Mouse (Mus musculus): ENCODE data around the gene Wdr82.

Wdr82 gene

DNA sequence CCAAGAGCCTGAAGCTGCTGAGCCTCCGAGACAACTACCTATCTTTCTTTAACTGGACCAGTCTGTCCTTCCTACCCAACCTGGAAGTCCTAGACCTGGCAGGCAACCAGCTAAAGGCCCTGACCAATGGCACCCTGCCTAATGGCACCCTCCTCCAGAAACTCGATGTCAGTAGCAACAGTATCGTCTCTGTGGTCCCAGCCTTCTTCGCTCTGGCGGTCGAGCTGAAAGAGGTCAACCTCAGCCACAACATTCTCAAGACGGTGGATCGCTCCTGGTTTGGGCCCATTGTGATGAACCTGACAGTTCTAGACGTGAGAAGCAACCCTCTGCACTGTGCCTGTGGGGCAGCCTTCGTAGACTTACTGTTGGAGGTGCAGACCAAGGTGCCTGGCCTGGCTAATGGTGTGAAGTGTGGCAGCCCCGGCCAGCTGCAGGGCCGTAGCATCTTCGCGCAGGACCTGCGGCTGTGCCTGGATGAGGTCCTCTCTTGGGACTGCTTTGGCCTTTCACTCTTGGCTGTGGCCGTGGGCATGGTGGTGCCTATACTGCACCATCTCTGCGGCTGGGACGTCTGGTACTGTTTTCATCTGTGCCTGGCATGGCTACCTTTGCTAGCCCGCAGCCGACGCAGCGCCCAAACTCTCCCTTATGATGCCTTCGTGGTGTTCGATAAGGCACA is 54.9 kb downstream of the Wdr82 start:
- no peak for DNase-seq (ENCODE audit: low read depth)

DNA sequence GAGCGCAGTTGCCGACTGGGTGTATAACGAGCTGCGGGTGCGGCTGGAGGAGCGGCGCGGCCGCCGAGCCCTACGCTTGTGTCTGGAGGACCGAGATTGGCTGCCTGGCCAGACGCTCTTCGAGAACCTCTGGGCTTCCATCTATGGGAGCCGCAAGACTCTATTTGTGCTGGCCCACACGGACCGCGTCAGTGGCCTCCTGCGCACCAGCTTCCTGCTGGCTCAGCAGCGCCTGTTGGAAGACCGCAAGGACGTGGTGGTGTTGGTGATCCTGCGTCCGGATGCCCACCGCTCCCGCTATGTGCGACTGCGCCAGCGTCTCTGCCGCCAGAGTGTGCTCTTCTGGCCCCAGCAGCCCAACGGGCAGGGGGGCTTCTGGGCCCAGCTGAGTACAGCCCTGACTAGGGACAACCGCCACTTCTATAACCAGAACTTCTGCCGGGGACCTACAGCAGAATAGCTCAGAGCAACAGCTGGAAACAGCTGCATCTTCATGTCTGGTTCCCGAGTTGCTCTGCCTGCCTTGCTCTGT is 55.5 kb downstream of the Wdr82 start:
- DNase-seq (ENCODE audit: low read depth): no peak

DNA sequence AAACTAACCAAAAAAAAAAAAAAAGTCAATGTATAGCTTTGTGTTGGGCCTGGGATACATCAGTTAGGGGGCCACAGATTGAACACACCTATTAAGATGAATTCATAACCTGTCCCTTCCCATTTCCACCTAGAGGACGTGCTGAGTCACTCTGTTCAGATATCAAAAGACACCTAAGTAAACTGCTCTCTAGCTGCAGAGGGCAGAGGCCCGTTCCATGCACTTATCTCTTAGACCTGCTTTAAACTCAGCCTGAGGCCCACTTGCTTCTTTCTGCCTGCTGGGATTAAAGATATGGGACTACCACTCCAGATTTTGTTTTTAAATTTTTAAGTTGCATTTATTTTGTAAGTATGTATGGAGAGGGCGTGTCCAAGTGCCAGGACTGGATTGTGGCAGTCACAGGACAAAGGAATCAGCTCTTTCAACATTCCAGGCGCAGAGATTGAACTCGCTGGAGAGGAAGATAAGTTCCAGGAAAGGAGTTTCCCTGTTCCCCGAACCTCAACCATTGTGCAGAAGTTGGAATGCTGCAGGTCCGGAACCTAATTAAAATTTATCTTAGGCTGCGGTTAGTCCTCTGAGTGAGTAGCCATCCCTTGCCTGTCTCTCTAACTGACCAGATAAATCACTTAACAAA is 57.2 kb downstream of the Wdr82 start:
- DNase-seq (ENCODE audit: low read depth): no peak

DNA sequence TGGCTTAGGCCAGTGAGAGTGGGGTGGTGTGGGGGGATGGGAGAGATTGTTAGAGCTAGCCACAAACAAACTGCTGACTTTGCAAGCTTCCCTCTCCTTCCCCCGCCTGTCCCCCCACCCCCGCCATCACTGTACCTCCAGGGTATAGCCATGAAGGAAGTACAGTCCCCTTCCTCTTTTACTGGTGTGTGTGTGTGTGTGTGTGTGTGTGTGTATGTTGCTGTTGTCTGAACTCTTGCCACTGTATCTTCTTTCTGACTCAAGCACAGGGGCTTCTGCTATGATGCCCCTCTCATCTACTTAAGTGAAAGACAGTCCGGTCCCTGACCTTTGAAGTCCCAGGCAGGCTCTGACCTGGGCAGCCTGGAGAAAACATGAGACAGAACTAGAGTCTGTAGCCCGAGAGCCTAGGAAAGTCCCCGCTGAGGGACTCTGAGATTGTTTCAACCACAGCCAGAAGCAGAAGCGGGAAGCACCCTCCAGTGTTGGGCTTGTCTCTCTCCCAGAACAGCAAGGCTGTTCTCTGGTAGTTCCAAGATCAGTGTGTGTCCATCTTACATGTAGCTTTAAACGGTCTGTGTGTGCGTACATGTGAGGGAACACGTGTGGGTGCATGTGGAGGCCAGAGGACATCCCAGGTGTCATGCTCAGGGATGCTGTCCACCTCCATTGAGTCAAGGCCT is 59.5 kb downstream of the Wdr82 start:
- DNase-seq (ENCODE audit: low read depth): no peak

DNA sequence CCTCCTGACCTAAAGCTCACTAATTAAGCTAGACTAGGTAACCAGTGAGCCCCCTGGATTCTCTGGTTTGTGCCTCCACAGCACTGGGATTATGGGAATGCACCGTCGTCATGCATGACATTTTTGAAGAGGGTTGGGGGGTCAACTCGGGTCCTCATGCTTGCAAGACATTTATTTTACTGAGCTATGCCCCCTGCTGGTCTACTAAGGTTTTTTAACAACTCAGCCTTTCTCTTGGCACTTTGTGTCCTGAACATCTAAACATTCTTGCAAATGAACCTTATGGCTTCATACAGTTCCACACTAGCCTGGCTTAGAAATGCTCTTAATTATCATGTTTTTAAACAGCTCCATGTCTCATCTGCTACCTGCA is 60.0 kb downstream of the Wdr82 start:
- no peak for DNase-seq (ENCODE audit: low read depth)

DNA sequence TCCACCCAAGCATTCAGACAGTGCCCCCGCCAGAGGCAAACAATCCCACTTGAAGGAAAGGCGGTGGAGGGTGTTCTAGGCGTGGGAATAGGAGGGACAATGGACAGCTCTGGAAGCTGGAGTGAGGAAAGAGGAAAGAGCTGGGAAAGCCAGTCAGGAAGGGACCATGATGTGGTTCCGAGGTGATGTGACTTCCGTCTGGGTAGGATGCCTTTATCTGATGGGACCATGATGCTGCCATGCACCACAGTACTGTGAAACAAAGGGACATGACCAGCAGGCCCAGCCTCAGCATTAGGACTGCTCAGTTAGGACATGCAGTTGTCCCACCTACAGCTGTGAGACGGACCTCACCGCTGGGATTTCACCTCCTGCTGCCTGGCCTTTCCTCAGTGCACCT is 60.5 kb downstream of the Wdr82 start:
- no peak for DNase-seq (ENCODE audit: low read depth)

DNA sequence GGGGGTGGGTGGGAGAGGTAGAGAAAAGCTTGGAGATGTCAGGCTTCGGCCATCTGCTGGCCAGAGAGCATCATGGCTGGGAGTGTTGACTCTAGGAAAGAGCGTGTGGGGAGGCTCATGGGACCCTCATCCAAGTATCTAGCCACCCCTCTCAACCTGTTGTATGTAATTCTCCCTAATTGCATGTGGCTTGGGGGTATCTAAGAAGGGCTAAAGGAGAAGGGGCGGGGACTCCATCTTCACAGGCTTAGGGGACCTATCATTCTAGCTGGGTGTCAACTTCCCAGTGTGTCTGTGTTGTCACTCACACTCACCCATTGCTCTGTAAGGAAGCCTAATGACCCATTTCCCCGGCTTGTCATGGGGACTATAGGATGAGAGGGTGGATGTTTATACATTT is 61.1 kb downstream of the Wdr82 start:
- no peak for DNase-seq (ENCODE audit: low read depth)

DNA sequence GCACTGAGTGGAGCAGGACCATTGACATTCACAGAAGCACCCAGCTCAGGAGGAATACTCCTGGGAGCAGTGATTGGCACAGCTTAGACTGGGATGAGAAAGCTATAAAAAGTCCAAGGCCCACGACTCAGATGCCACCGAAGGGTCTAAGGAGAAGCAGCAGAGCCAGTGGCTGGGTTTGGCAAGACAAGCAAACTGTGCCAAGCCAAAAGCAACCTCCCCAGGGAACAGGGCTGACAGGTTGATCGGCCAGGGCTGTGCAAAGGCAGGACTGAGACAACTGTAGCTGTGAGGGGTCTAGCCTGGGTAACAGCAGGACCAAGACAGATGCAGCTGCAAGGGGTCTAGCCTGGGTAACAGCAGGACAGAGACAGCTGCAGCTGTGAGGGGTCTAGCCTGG is 62.2 kb downstream of the Wdr82 start:
- DNase-seq (ENCODE audit: low read depth): no peak

DNA sequence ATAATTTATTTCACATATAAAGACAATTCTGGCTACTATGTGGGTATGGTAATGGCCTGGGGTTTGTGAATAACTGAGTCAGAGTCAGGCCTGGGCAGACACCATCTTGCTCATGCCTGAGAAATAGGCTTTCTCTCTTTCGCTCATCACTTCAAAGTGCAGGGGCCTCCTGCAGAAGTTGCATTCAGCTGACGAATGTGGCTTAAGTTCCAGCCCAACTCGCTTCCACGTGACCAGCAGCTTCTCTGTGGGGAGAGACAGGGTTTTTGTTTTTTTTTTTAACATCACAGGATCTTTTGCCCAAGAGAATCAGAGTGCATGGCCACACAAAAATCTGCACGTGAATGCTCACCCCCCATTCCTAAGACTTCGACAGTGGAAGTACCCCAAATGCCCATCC is 63.2 kb downstream of the Wdr82 start:
- no peak for DNase-seq (ENCODE audit: low read depth)

DNA sequence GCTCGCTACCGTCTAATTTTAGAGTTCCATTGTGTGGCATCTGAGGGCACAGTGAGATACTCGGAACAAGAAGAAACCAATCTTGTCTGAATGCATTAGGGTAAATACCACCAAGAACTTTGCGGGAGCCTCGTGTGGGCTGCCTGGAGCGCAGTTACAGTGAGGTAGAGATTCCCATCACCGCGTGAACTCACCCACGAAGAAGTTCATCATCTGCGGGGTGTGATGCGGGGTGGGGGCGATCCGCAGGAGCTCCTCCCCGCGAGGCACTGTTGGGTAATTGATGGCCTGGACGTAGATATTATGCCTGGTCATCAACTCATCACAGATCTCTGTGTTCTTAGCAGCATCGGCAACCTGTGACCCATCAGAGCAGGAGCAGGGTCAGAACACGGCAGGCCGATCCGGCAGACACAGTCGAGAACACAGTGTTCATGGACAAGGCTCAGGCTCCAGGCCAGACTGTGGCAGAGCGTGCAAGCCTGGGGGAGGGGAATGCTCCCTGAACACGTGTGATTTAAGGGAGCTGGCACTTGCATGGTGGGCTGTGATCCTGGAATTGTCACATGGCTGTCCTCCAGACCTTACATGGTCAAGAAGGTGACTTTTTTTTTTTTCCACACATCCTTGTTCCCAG is 64.6 kb downstream of the Wdr82 start:
- DNase-seq (ENCODE audit: low read depth): no peak

DNA sequence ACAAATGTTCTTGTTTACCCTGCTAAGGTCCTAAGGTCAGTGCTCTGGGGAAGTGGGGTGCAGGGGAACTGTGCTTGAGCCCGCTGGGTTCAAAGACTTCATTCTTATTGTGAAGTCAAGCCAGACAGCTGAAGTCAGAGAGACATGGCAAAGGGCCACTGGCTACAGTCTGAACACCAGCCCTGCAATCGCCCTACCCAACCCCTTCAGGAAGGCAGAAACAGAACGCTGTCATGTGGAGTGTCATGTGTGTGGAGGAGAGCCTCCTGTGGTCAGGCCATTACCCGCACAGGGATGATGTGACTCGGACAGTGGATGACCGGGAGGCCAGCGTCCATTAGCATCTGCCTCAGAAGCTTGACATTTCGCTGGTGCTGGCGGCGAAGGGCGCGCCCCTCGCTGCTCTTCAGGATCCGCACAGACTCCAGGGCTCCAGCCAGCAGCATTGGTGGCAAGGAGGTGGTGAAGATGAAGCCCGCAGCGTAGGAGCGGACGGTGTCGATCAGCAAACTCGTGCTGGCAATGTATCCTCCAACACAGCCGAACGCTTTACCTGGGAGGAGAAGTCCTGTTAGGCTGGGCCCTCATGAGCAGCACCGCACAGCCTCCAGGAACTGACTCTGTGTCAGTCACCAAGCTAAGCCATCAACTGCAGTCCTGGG is 65.6 kb downstream of the Wdr82 start:
- DNase-seq (ENCODE audit: low read depth): no peak

DNA sequence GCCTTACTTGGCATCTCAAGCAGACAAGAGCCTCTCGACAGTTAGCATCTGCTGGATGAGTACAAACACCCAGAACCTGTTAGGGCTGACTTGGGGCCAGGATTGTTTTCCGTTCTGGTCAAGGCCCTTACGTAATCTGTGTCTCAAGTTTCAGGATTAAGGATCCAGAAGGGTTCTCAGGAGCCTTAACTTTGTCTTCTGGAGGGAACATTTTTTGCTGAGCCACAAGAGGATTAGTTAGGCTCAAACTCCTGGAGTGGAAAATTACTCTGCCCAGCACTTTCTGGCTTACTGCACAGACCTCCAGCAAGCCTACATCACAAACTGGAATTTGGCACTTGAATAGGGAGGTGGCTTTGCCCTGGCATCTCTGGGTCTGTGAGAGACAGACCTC is 66.1 kb downstream of the Wdr82 start:
- DNase-seq (ENCODE audit: low read depth): no peak

DNA sequence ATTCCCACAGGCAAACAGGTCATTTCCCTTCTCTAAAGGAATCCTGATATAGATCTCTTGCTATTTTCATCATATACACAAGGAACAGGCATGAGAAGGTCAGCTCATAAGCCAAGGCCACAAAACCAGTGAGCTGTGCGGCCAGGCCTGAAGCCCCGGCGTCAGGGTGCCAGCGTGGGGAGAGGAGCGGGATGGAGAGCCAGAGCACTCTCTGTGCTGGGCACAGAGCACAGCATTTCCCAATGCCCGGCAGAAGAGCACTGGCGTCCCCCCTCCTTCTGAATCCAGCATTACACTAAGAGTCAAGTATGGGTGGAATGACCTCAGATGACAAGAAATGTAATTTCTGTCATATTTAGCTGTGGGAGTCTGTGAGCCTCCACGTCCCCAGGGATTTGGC is 66.7 kb downstream of the Wdr82 start:
- no peak for DNase-seq (ENCODE audit: low read depth)

DNA sequence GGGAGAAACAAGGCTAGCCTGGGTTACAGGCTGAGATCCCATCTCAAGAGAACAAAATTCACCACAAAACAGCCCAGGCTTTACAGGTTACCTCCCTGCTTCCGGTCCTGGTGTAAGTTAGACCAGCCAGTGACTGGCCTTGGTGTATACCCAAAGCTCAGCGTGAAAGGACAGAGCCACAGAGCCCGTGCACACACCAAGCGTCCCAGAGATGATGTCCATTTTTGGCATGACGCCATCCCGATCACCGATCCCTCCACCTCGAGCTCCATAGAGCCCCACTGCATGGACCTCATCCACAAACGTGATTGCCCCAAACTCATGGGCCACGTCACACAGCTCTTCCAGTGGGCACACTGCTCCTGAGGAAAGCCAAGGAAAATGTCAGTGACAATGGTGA is 67.2 kb downstream of the Wdr82 start:
- DNase-seq (ENCODE audit: low read depth): no peak
